In the genomic region with DNA sequence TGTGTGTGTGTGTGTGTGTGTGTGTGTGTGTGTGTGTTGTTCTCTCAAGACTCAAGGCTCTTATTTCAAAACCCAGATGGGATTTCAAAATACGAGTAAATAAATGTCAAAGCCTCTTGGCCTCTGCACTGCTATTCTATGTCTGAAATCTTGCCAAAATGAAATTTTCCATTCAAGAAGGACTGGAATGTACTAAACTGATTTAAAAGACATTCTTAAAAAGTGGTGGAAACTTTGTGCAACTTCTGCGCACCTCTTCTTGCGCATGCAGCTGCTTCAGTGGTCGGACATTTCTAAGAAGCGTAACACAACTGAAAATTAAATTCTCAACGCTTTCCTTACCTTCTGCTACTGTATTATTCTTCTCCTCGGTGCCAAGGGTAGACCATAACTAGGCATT, we compare ENCODE assay signal across 11 mouse cellular contexts. TPM values are rescaled to one million over a fixed set of nuclear protein-coding genes. Genes with fewer than 3 reads are reported as not detected.
DNase-seq lines count a peak whose midpoint lies in the region; ATAC-seq and TF ChIP-seq lines count a peak whose summit lies in the region.
"Had no signal": no experiment of that assay in that cellular context is flagged by ENCODE, and none has a peak within 500 bp of the region (broad histone marks: within the 10 kb centered on the region; RNA-seq: fewer than 3 reads in every experiment).

No protein-coding gene starts in this region.

- intact Hi-C loops in heart, adult 2 months (cut with DNase I) = loop anchor here (5.0 kb wide), 1 partner anchor 150 kb away; no protein-coding TSS in a partner anchor

- TF ChIP-seq CTCF in heart, adult 2 months (IDR thresholded peaks at IDR 0.05) = no peak
- TF ChIP-seq CTCF in midbrain, postnatal 0 days (IDR thresholded peaks at IDR 0.05) = no peak

- no peaks in the 10 kb centered on the region for H3K27me3 ChIP-seq in heart, adult 2 months (ENCODE audit: control insufficient read depth, insufficient read depth, low read length)
- H3K27me3 ChIP-seq in midbrain, embryonic 14.5 days (ENCODE audit: control insufficient read depth, insufficient read depth, low read length) = no peaks in the 10 kb centered on the region
- H3K27me3 ChIP-seq in midbrain, postnatal 0 days (ENCODE audit: insufficient read depth, low read length) = no peaks in the 10 kb centered on the region
- no peaks in the 10 kb centered on the region for H3K27me3 ChIP-seq in limb, embryonic 15.5 days
- H3K27me3 ChIP-seq in stomach, embryonic 16.5 days (ENCODE audit: control insufficient read depth, insufficient read depth, low read length) = no peaks in the 10 kb centered on the region

- no peak for TF ChIP-seq EP300 in heart, adult 2 months (IDR thresholded peaks at IDR 0.05; ENCODE audit: insufficient read depth, low read depth, low read length)

- H3K4me2 ChIP-seq in midbrain, embryonic 14.5 days (ENCODE audit: low read length) = 0 out of 2 replicates have a peak overlapping the region, but pooled peaks have one; percentile 100
- H3K4me2 ChIP-seq in midbrain, postnatal 0 days (ENCODE audit: low read depth, low read length, poor library complexity, severe bottlenecking) = no peak overlapping the region
- H3K4me2 ChIP-seq in limb, embryonic 15.5 days = peak overlapping the region; percentile 92
- peak overlapping the region; percentile 98; the same call in 1 of the 2 replicates for H3K4me2 ChIP-seq in stomach, embryonic 16.5 days (ENCODE audit: low read depth, low read length)

- no peak for TF ChIP-seq POLR2A in heart, adult 2 months (IDR thresholded peaks at IDR 0.05; ENCODE audit: insufficient read depth, low read depth, low read length)

- H3K9me3 ChIP-seq in midbrain, embryonic 14.5 days (ENCODE audit: control insufficient read depth, low read length) = no peaks in the 10 kb centered on the region
- no peaks in the 10 kb centered on the region for H3K9me3 ChIP-seq in midbrain, postnatal 0 days (ENCODE audit: low read length)
- no peaks in the 10 kb centered on the region for H3K9me3 ChIP-seq in limb, embryonic 15.5 days
- H3K9me3 ChIP-seq in stomach, embryonic 16.5 days (replicated peaks; ENCODE audit: control insufficient read depth, low read length) = no peaks in the 10 kb centered on the region

- peak in 1 of 2 experiments; percentile 6 for DNase-seq in heart, adult 2 months
- no peak for DNase-seq in heart, adult 11 months
- DNase-seq in midbrain, embryonic 14.5 days = no peak
- no peak for DNase-seq in midbrain, postnatal 0 days (ENCODE audit: low spot score)
- DNase-seq in retina, embryonic 14.5 days (ENCODE audit: low spot score) = no peak
- DNase-seq in right cerebral cortex, postnatal 25 days = no peak
- DNase-seq: gastrocnemius, postnatal 14 days; spleen, adult 18-20 months had no signal

- H3K4me3 ChIP-seq in heart, adult 2 months = no peak overlapping the region
- no peak overlapping the region for H3K4me3 ChIP-seq in midbrain, embryonic 14.5 days (replicated peaks; ENCODE audit: low read depth, low read length)
- H3K4me3 ChIP-seq in midbrain, postnatal 0 days (ENCODE audit: low read depth, low read length) = no peak overlapping the region
- peak overlapping the region; percentile 61 for H3K4me3 ChIP-seq in limb, embryonic 15.5 days
- no peak overlapping the region for H3K4me3 ChIP-seq in stomach, embryonic 16.5 days (replicated peaks; ENCODE audit: low read length)

- no peaks in the 10 kb centered on the region for H3K79me2 ChIP-seq in heart, adult 2 months (replicated peaks; ENCODE audit: control insufficient read depth, insufficient read depth, low read length)

- 68% methylated on average over 7 of the region's 7 CpGs for WGBS in heart, adult 2 months
- WGBS in midbrain, embryonic 14.5 days = 75% methylated on average over 7 of the region's 7 CpGs
- WGBS in midbrain, postnatal 0 days = 74% methylated on average over 7 of the region's 7 CpGs
- 42% methylated on average over 7 of the region's 7 CpGs for WGBS in limb, embryonic 15.5 days
- WGBS in stomach, embryonic 16.5 days = 62% methylated on average over 7 of the region's 7 CpGs

- 0 out of 2 replicates have a peak overlapping the region, but pooled peaks have one; percentile 16 for H3K27ac ChIP-seq in heart, adult 2 months
- no peak overlapping the region for H3K27ac ChIP-seq in midbrain, embryonic 14.5 days (replicated peaks; ENCODE audit: low read depth, low read length)
- no peak overlapping the region for H3K27ac ChIP-seq in midbrain, postnatal 0 days (ENCODE audit: low read depth, low read length)
- peak overlapping the region; percentile 95 for H3K27ac ChIP-seq in limb, embryonic 15.5 days
- peak overlapping the region; percentile 35; the same call in 1 of the 2 replicates for H3K27ac ChIP-seq in stomach, embryonic 16.5 days (ENCODE audit: low read length)

- no peaks in the 10 kb centered on the region; the same call in 1 of the 2 replicates for H3K4me1 ChIP-seq in heart, adult 2 months (ENCODE audit: control insufficient read depth, insufficient read depth, low read length)
- H3K4me1 ChIP-seq in midbrain, embryonic 14.5 days (ENCODE audit: control insufficient read depth, insufficient read depth, low read length) = 0 out of 2 replicates have a peak, but pooled peaks cover 4% of the 10 kb centered on the region
- no peaks in the 10 kb centered on the region for H3K4me1 ChIP-seq in midbrain, postnatal 0 days (ENCODE audit: insufficient read depth, low read length)
- no peaks in the 10 kb centered on the region; the same call in 1 of the 2 replicates for H3K4me1 ChIP-seq in limb, embryonic 15.5 days
- H3K4me1 ChIP-seq in stomach, embryonic 16.5 days (ENCODE audit: control insufficient read depth, insufficient read depth, low read length) = peaks cover 3% of the 10 kb centered on the region

- H3K9ac ChIP-seq in heart, adult 2 months (ENCODE audit: low read depth, low read length) = no peak overlapping the region
- no peak overlapping the region for H3K9ac ChIP-seq in midbrain, embryonic 14.5 days (replicated peaks; ENCODE audit: low read length)
- H3K9ac ChIP-seq in midbrain, postnatal 0 days (replicated peaks; ENCODE audit: low read length, poor library complexity, severe bottlenecking) = no peak overlapping the region
- no peak overlapping the region for H3K9ac ChIP-seq in limb, embryonic 15.5 days
- H3K9ac ChIP-seq in stomach, embryonic 16.5 days (ENCODE audit: low read length) = no peak overlapping the region

- H3K36me3 ChIP-seq in heart, adult 2 months (ENCODE audit: control insufficient read depth, insufficient read depth, low read length) = no peaks in the 10 kb centered on the region
- H3K36me3 ChIP-seq in midbrain, embryonic 14.5 days (ENCODE audit: control insufficient read depth, insufficient read depth, low read length) = no peaks in the 10 kb centered on the region
- no peaks in the 10 kb centered on the region for H3K36me3 ChIP-seq in midbrain, postnatal 0 days (ENCODE audit: insufficient read depth, low read length)
- H3K36me3 ChIP-seq in limb, embryonic 15.5 days = no peaks in the 10 kb centered on the region
- H3K36me3 ChIP-seq in stomach, embryonic 16.5 days (ENCODE audit: control insufficient read depth, insufficient read depth, low read length) = no peaks in the 10 kb centered on the region

- no peak for ATAC-seq in midbrain, embryonic 14.5 days (ENCODE audit: low FRiP score, low TSS enrichment)
- no peak for ATAC-seq in midbrain, postnatal 0 days (ENCODE audit: low FRiP score)
- no peak for ATAC-seq in limb, embryonic 15.5 days (ENCODE audit: insufficient number of reproducible peaks, low FRiP score, low TSS enrichment, low read depth)
- no peak for ATAC-seq in stomach, embryonic 16.5 days (ENCODE audit: insufficient read depth, low FRiP score)

RNA-seq across cellular contexts. Expression of gene Etv1, which starts 1.9 kb away (rescaled TPM):
- 1 to 10 TPM; 7.8 to 9.5 TPM for total RNA-seq in heart, adult 2 months (2021)
- polyA plus RNA-seq in heart, adult 2 months (2012; rRNA removed) = 6.5 and 14.9 TPM in 2 replicates
- polyA plus RNA-seq in midbrain, embryonic 14.5 days (2014; fragmentation: Nextera tagmentation; extraction: Ambion mirVana) = 14.2 and 21.8 TPM in 2 replicates
- total RNA-seq in midbrain, postnatal 0 days (2014; rRNA removed) = 16.6 and 22.3 TPM in 2 replicates
- 23.3 and 24.0 TPM in 2 replicates for polyA plus RNA-seq in midbrain, postnatal 0 days (2015; fragmentation: Nextera tagmentation; extraction: Ambion mirVana)
- polyA plus RNA-seq in limb, embryonic 15.5 days (2015; fragmentation: Nextera tagmentation; extraction: Ambion mirVana) = 23.7 and 27.2 TPM in 2 replicates
- polyA plus RNA-seq in stomach, embryonic 16.5 days (2015; fragmentation: Nextera tagmentation; extraction: Ambion mirVana) = 42.1 and 44.6 TPM in 2 replicates
- total RNA-seq: monocyte, adult 5-6 weeks had no signal

Comparison
In these comparisons a context has a peak if more than half of its experiments do, and no peak if none do; other contexts are left out.
1. H3K27ac ChIP-seq: peak in heart, adult 2 months (single experiment), limb, embryonic 15.5 days (single experiment) and stomach, embryonic 16.5 days (single experiment); none in midbrain, embryonic 14.5 days (single experiment) and midbrain, postnatal 0 days (single experiment).